Mouse (Mus musculus) hindbrain, postnatal 0 days (tissue): Measurements from ENCODE around the gene Add3. TPM values are rescaled to one million over a fixed set of nuclear protein-coding genes. Genes with fewer than 3 reads are reported as not detected.

Experiments
- ATAC-seq: fragments of 200-750 bp; cut with Nextera tagmentation; 2 replicates; pipeline ENCODE4 v1.8.0; 2017; ENCODE audit warnings: mild to moderate bottlenecking, moderate TSS enrichment, moderate library complexity
- DNase-seq: peaks from one replicate; pipeline ENCODE4 v3.0.0-alpha.2; 2015; ENCODE audit warnings: low spot score
- H3K27ac ChIP-seq: fragments of 300-500 bp; sonication (generic); 2 replicates; pipeline ENCODE4 v1.5.1; 2014; ENCODE audit warnings: mild to moderate bottlenecking
- H3K27me3 ChIP-seq: fragments of 300-500 bp; sonication (generic); 2 replicates; pipeline ENCODE4 v1.6.1; 2014; ENCODE audit warnings: low read length, mixed read lengths; ENCODE audit not compliant: insufficient read depth
- H3K36me3 ChIP-seq: fragments of 300-500 bp; sonication (generic); 2 replicates; pipeline ENCODE4 v1.6.1; 2014; ENCODE audit warnings: low read length, mixed read lengths; ENCODE audit not compliant: insufficient read depth
- H3K4me1 ChIP-seq: fragments of 300-500 bp; sonication (generic); 2 replicates; pipeline ENCODE4 v1.6.1; 2014; ENCODE audit warnings: antibody characterized with exemption, low read length, mixed read lengths; ENCODE audit not compliant: insufficient read depth
- H3K4me2 ChIP-seq: fragments of 300-500 bp; sonication (generic); 2 replicates; pipeline ENCODE4 v1.6.1; 2014; ENCODE audit warnings: low read depth, mild to moderate bottlenecking, low read length, moderate library complexity, mixed read lengths
- H3K4me3 ChIP-seq: fragments of 300-500 bp; sonication (generic); 2 replicates; pipeline ENCODE4 v1.5.1; 2014; ENCODE audit warnings: low read length
- H3K9ac ChIP-seq: fragments of 300-500 bp; sonication (generic); replicated peaks from 2 replicates; pipeline ENCODE4 v1.6.1; 2014; ENCODE audit warnings: mild to moderate bottlenecking, low read length, moderate library complexity, mixed read lengths
- H3K9me3 ChIP-seq: fragments of 300-500 bp; sonication (generic); 2 replicates; pipeline ENCODE4 v1.6.1; 2016; ENCODE audit warnings: low read length, mixed read lengths
- CTCF ChIP-seq: IDR thresholded peaks from 2 replicates; pipeline ENCODE4 v1.5.1; 2016; ENCODE audit warnings: antibody characterized with exemption, control low read depth, low read depth
- WGBS: fragments of 180-500 bp; shearing (Covaris S2); extraction: QIAGEN DNeasy Blood & Tissue Kit; methylation state at CpG from one replicate; pipeline ENCODE4 v1.1.7; 2014; 5-methylcytosine and 5-hydroxymethylcytosine counted together
- polyA plus RNA-seq: library from polyadenylated mRNA; unstranded; fragments of >200 nt; fragmentation: Nextera tagmentation; extraction: Ambion mirVana; gene quantifications from 2 replicates; pipeline ENCODE4 v1.2.1, GENCODE M21; 2015
- total RNA-seq: library from RNA; depleted of rRNA; stranded (reverse); fragments of >200 nt; gene quantifications from 2 replicates; pipeline ENCODE4 v1.2.3, GENCODE M21; 2014

The Add3 gene
- total and polyA plus RNA-seq, 2 experiments from 2014 or later, result 56.7 to 65.2 TPM

GRCm38 (mm10) chr19:53258740-53259506, 118.7 kb downstream of the Add3 start:
- Histone ChIP-seq H3K36me3 (no peaks in the 10 kb centered on the region), H3K27ac (peak overlapping the region; percentile 60; the same call in 1 of the 2 replicates), H3K27me3 (no peaks in the 10 kb centered on the region), H3K4me3 (no peak overlapping the region), H3K9ac (no peak overlapping the region), H3K9me3 (no peaks in the 10 kb centered on the region), H3K4me2 (no peak overlapping the region), H3K4me1 (peaks cover 7% of the 10 kb centered on the region; the same call in 1 of the 2 replicates)
- ATAC-seq (0 out of 2 replicates have a peak, but pooled peaks have one; percentile 10), DNase-seq (no peak)
- no peak for TF ChIP-seq CTCF
- WGBS, result 85% methylated on average over 13 of the region's 13 CpGs

- Histone ChIP-seq H3K4me3 (no peak overlapping the region), H3K27ac (peak overlapping the region; percentile 60), H3K4me2 (no peak overlapping the region), H3K27me3 (no peaks in the 10 kb centered on the region), H3K36me3 (no peaks in the 10 kb centered on the region), H3K9ac (no peak overlapping the region), H3K9me3 (no peaks in the 10 kb centered on the region), H3K4me1 (peaks cover 7% of the 10 kb centered on the region; the same call in 1 of the 2 replicates)
- 62% methylated on average over 5 of the region's 5 CpGs for WGBS
- ATAC-seq (peak; percentile 83), DNase-seq (peak; percentile 74)
- no peak for TF ChIP-seq CTCF
Measured at GRCm38 (mm10) chr19:53259541-53259940, 119.3 kb downstream of the Add3 start.

GRCm38 (mm10) chr19:53260261-53260660, 120.0 kb downstream of the Add3 start:
- DNase-seq (peak; percentile 44), ATAC-seq (no peak; the same call in 1 of the 2 replicates)
- Histone ChIP-seq H3K36me3 (no peaks in the 10 kb centered on the region), H3K27me3 (no peaks in the 10 kb centered on the region), H3K9me3 (no peaks in the 10 kb centered on the region), H3K4me3 (no peak overlapping the region), H3K4me1 (peaks cover 7% of the 10 kb centered on the region; the same call in 1 of the 2 replicates), H3K4me2 (no peak overlapping the region), H3K9ac (no peak overlapping the region), H3K27ac (peak overlapping the region; percentile 60; the same call in 1 of the 2 replicates)
- no peak for TF ChIP-seq CTCF
- 60% methylated on average over 10 of the region's 10 CpGs for WGBS

DNA sequence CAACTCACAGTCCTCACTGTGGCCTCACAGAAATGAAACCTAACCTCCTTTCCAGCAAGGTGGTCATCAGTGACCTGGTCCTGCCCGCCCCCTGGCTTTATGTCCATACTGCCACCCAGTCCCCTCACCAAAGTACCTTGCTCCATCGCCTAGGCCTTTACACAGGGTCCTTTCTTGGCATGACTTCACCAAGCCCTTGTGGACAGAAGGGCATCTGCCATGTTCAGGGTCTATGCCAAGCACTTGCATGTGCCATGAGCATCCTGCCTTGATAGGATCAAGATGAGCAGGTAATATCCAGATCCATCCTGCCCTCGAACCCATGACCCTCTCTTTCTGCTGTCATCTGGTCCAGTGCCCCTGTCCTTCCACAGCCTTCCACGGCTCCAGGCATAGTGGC, 120.6 kb downstream of the Add3 start:
- Histone ChIP-seq H3K9me3 (no peaks in the 10 kb centered on the region), H3K4me3 (no peak overlapping the region), H3K9ac (no peak overlapping the region), H3K27ac (no peak overlapping the region), H3K4me2 (no peak overlapping the region), H3K4me1 (peaks cover 7% of the 10 kb centered on the region; the same call in 1 of the 2 replicates), H3K36me3 (no peaks in the 10 kb centered on the region), H3K27me3 (no peaks in the 10 kb centered on the region)
- no peak for DNase-seq
- 89% methylated on average over 4 of the region's 4 CpGs for WGBS
- no peak for ATAC-seq
- no peak for TF ChIP-seq CTCF

- H3K4me1 ChIP-seq, result peaks cover 7% of the 10 kb centered on the region; the same call in 1 of the 2 replicates
- no peak for TF ChIP-seq CTCF
- no peaks in the 10 kb centered on the region for H3K36me3 ChIP-seq
- no peak overlapping the region for H3K4me3 ChIP-seq
- no peak for ATAC-seq
- no peak overlapping the region for H3K27ac ChIP-seq
- no peak for DNase-seq
- no peaks in the 10 kb centered on the region for H3K9me3 ChIP-seq
- H3K4me2 ChIP-seq, result no peak overlapping the region
- no peak overlapping the region for H3K9ac ChIP-seq
- 82% methylated on average over 7 of the region's 7 CpGs for WGBS
- no peaks in the 10 kb centered on the region for H3K27me3 ChIP-seq
Measured at GRCm38 (mm10) chr19:53262061-53262460, 121.8 kb downstream of the Add3 start.

GRCm38 (mm10) chr19:53263859-53264733, 123.9 kb downstream of the Add3 start:
- Histone ChIP-seq H3K36me3 (no peaks in the 10 kb centered on the region), H3K4me2 (0 out of 2 replicates have a peak overlapping the region, but pooled peaks have one; percentile 11), H3K4me1 (no peaks in the 10 kb centered on the region), H3K9ac (no peak overlapping the region), H3K27ac (no peak overlapping the region), H3K4me3 (no peak overlapping the region), H3K9me3 (no peaks in the 10 kb centered on the region), H3K27me3 (no peaks in the 10 kb centered on the region)
- WGBS, result 27% methylated on average over 23 of the region's 23 CpGs
- DNase-seq (no peak), ATAC-seq (no peak)
- TF ChIP-seq CTCF, result no peak
